Mouse (Mus musculus) sigmoid colon, adult 10 weeks (tissue): ENCODE results near the gene Pglyrp2. TPM values are rescaled to one million over a fixed set of nuclear protein-coding genes. Genes with fewer than 3 reads are reported as not detected.

Source experiments
- polyA plus RNA-seq: library from polyadenylated mRNA; stranded (reverse); fragments of 350-450 nt; fragmentation: Illumina TruSeq; extraction: RNeasy Lipid Tissue Mini Kit (QIAGEN cat#74804); gene quantifications from one replicate; pipeline ENCODE4 v1.2.3, GENCODE M21; 2014; ENCODE audit warnings: low read depth, low replicate concordance

Pglyrp2 gene
- polyA plus RNA-seq = 0.76 TPM

DNA sequence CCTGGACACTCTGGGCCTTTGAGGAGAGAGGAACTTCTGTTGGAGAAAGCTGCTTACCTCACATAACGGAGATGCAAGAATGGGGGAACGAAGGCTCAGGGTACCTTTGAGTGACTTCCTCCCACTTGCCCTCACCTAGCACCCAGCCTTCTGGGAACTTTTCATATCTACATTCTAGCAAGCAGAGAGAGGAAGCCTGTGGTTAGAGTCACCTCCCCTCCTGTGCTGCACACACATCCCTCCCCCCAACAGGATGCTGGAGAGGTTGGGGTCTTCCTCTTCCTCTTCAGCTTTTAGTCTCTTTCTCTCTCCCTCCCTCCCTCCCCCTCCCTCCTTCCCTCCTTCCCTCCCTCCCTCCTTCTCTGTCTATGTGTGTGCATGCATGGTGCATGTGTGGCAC lies at the start of gene Pglyrp2:
TSS of gene Pglyrp2 (minus strand) at position 134 of the 400 bp plus-strand sequence.

DNA sequence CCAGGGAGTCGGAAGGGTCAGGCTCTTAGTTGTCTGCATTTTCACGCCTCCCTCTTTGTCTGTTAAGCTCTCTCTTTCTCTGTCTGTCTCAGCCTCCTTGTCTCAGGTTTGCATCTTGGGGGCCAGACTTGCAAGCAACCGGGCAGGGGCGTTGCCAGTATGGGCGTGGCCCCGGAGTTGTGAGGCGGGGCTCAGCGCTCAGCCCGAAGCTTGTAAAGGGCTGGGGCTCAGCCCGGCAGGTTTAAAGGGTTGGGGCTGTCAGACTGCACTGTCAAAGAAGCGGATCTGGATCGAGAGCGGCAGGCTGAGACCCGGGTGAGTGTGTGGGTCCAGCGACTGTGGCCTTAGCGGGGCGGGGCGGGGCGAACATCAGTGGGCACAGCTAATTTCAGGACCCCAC lies 28.5 kb upstream of the Pglyrp2 start, which contains the start of gene Cyp4f39:
TSS of gene Cyp4f39 (plus strand) at position 242 of the 400 bp plus-strand sequence.

DNA sequence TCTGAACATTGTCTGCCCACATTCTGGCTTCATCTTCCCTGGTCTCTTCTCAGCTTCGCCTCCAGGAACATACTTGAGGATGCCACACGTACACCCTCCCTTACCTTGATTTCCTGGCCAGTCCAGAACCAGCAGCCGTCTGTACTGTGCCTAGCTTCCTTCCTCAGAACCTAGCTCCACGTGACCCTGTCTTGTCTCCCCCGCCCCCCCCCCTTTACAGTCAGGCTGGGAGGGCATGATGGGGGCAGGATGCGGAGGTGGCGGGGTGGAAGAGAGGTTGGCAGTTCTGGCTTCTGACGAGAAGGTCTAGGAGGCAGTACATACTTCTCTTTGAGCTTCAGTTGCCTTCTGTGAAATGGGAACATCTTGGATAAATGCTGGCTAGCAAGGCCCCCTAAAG lies 20.6 kb downstream of the Pglyrp2 start, which contains the start of gene Rasal3:
TSS of gene Rasal3 (minus strand) at position 167 of the 400 bp plus-strand sequence.

DNA sequence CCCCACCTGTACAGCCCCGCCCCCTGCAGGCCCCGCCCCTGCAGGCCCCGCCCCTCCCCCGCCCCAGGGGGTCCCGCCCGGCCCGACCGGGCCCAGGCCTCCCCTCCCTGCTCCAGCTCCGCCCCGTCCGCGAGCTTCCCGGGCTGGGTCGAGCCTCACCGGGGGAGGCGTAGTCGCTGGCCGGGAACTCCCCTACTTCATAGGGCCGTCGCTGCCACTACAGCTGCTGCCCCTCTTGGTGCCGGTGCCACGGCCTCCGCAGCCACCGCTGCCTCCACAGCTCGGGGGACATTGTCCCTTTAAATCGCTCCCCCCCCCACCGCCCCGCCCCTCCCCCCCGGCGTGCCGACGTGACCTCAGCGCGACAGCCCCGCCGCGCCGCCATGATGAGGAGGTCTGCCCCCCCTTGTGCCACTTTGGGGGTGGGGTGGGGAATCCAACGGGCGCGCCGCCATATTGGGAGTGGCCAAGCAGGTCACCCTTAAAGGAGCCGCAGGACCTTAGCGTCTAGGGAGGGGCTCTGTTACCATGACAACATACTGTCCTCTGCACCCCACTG lies 34.8 kb downstream of the Pglyrp2 start, which contains the start of gene Wiz:
TSS of gene Wiz (minus strand) at position 339 of the 559 bp plus-strand sequence.

Other genes with a start within 250 kb of the Pglyrp2 start
- 0.35 TPM for gene Ephx3, start 234.6 kb downstream of the Pglyrp2 start, polyA plus RNA-seq
- gene Brd4, start 139.4 kb downstream of the Pglyrp2 start, polyA plus RNA-seq = 28.5 TPM
- gene Akap8, start 102.9 kb downstream of the Pglyrp2 start, polyA plus RNA-seq = 127 TPM
- 23.2 TPM for gene Akap8l, start 73.6 kb downstream of the Pglyrp2 start, polyA plus RNA-seq
- gene Wiz, start 34.7 kb downstream of the Pglyrp2 start, polyA plus RNA-seq = 3.1 TPM
- gene Rasal3, start 20.6 kb downstream of the Pglyrp2 start, polyA plus RNA-seq = 1.4 TPM
- not detected for gene Cyp4f39, start 28.6 kb upstream of the Pglyrp2 start, polyA plus RNA-seq
- gene Cyp4f17, start 81.9 kb upstream of the Pglyrp2 start, polyA plus RNA-seq = 1.6 TPM
- gene Cyp4f16, start 112.4 kb upstream of the Pglyrp2 start, polyA plus RNA-seq = 39.0 TPM
- gene Cyp4f37, start 197.1 kb upstream of the Pglyrp2 start, polyA plus RNA-seq = not detected
- gene Cyp4f40, start 234.7 kb upstream of the Pglyrp2 start, polyA plus RNA-seq = 13.2 TPM